Mouse (Mus musculus): Measurements from ENCODE around the gene Lrrtm3. TPM values are rescaled to one million over a fixed set of nuclear protein-coding genes. Genes with fewer than 3 reads are reported as not detected.
A peak's percentile ranks its signal among the peaks of the same experiment; 100 is the strongest.

Gene Lrrtm3
- polyA plus RNA-seq, 1 experiment from 2014 or later: 1.5 TPM

DNA sequence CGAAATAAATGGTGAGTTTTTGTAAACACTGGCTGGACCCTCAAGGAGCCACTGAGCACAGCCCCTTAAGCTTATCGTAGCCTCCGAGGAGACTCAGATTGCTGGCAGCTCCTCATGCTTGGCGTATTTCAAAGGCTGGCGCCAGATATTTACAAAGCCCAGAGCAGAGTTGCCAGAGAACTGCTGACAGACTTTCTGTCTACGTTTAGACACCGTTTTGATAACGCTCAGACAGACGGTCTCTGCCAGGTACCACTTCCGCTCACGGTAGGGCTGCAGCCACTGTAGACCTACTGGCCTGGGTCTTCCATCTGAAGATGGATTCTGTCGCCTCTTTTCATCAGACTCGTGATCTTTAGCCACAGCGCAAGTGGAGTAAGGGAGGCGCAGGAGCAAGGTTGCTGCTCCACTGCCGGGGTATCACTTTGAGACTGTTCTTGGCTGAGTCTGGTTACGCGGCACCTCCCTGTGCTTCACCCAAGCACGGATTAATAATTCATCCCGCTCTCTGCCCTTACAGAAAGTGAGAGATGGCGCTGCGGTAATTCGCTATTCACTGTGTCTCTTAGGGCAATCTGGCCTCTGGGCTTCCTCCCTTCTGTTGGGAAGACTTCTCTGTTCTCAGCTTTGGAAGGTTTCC is 203.5 kb downstream of the Lrrtm3 start:
- Histone ChIP-seq H3K4me1 (replicated peaks) (no peaks in the 10 kb centered on the region; the same call in 1 of the 2 replicates), H3K9me3 (replicated peaks) (no peaks in the 10 kb centered on the region), H3K27ac (peak overlapping the region; percentile 53; the same call in 1 of the 2 replicates), H3K27me3 (no peaks in the 10 kb centered on the region), H3K4me3 (peak overlapping the region; percentile 39), H3K36me3 (no peaks in the 10 kb centered on the region), H3K9ac (no peak overlapping the region), H3K4me2 (peak overlapping the region; percentile 59)
- 29% methylated on average over 23 of the region's 23 CpGs for WGBS
- ATAC-seq (replicated peaks; ENCODE audit: insufficient number of reproducible peaks, insufficient read depth, low FRiP score, low read depth): peak; percentile 22; the same call in 1 of the 2 replicates

- Histone ChIP-seq H3K27ac (no peak overlapping the region), H3K4me1 (replicated peaks) (no peaks in the 10 kb centered on the region; the same call in 1 of the 2 replicates), H3K27me3 (no peaks in the 10 kb centered on the region), H3K4me2 (no peak overlapping the region), H3K36me3 (no peaks in the 10 kb centered on the region), H3K9ac (no peak overlapping the region), H3K9me3 (replicated peaks) (no peaks in the 10 kb centered on the region), H3K4me3 (no peak overlapping the region)
- WGBS: 80% methylated on average over 5 of the region's 5 CpGs
- ATAC-seq (replicated peaks; ENCODE audit: insufficient number of reproducible peaks, insufficient read depth, low FRiP score, low read depth): no peak
Observed at GRCm38 (mm10) chr10:63880462-63880903, 209.6 kb downstream of the Lrrtm3 start.

Other genes with a start within 250 kb of the Lrrtm3 start
- gene Gm10118, start 162.8 kb downstream of the Lrrtm3 start, polyA plus RNA-seq (2015; fragmentation: Nextera tagmentation; extraction: Ambion mirVana): 2.0 and 2.2 TPM in 2 replicates

Data from heart, embryonic 15.5 days (tissue).